In genomic region chr6:113406683-113407082, GRCm38 (mm10) we compare ENCODE assay signal across 13 mouse cellular contexts. TPM values are rescaled to one million over a fixed set of nuclear protein-coding genes. Genes with fewer than 3 reads are reported as not detected.
DNase-seq lines count a peak whose midpoint lies in the region; ATAC-seq and TF ChIP-seq lines count a peak whose summit lies in the region.
"Had no signal": no experiment of that assay in that cellular context is flagged by ENCODE, and none has a peak within 500 bp of the region (broad histone marks: within the 10 kb centered on the region; RNA-seq: fewer than 3 reads in every experiment).

No protein-coding gene starts in this region.

- 86% methylated on average over 9 of the region's 9 CpGs for WGBS in intestine, postnatal 0 days
- WGBS in intestine, embryonic 16.5 days, result 83% methylated on average over 9 of the region's 9 CpGs
- 83% methylated on average over 9 of the region's 9 CpGs for WGBS in bone marrow, adult 2 months
- WGBS in stomach, postnatal 0 days, result 75% methylated on average over 9 of the region's 9 CpGs

- no peak for DNase-seq in testis, postnatal 10 days (ENCODE audit: low spot score)
- DNase-seq in stomach, postnatal 0 days (ENCODE audit: low spot score), result no peak
- DNase-seq in adrenal gland, postnatal 14 days, result no peak
- DNase-seq: heart, postnatal 36 days; layer of hippocampus, adult 9-11 months had no signal

- 0 out of 2 replicates have a peak, but pooled peaks cover 3% of the 10 kb centered on the region for H3K4me1 ChIP-seq in intestine, postnatal 0 days (replicated peaks; ENCODE audit: control insufficient read depth, insufficient read depth, low read length)
- H3K4me1 ChIP-seq in intestine, embryonic 16.5 days (ENCODE audit: control insufficient read depth, insufficient read depth, low read length), result 0 out of 2 replicates have a peak, but pooled peaks cover 9% of the 10 kb centered on the region
- H3K4me1 ChIP-seq in testis, adult 2 months (ENCODE audit: control insufficient read depth, insufficient read depth, low read length), result no peaks in the 10 kb centered on the region
- H3K4me1 ChIP-seq in bone marrow, adult 2 months (ENCODE audit: control insufficient read depth, insufficient read depth, low read length), result no peaks in the 10 kb centered on the region
- H3K4me1 ChIP-seq in stomach, postnatal 0 days (replicated peaks; ENCODE audit: control insufficient read depth, insufficient read depth), result no peaks in the 10 kb centered on the region
- H3K4me1 ChIP-seq: stomach, embryonic 15.5 days had no signal

- H3K27me3 ChIP-seq in intestine, postnatal 0 days (replicated peaks; ENCODE audit: control insufficient read depth, insufficient read depth, low read length), result no peaks in the 10 kb centered on the region
- no peaks in the 10 kb centered on the region for H3K27me3 ChIP-seq in intestine, embryonic 16.5 days (replicated peaks; ENCODE audit: control insufficient read depth, insufficient read depth, low read length)
- H3K27me3 ChIP-seq in testis, adult 2 months (ENCODE audit: control insufficient read depth, insufficient read depth, low read length), result no peaks in the 10 kb centered on the region
- H3K27me3 ChIP-seq in stomach, postnatal 0 days (ENCODE audit: control insufficient read depth, insufficient read depth, low read length), result no peaks in the 10 kb centered on the region
- H3K27me3 ChIP-seq: embryonic facial prominence, embryonic 12.5 days; stomach, embryonic 15.5 days had no signal

- H3K4me3 ChIP-seq in intestine, postnatal 0 days (ENCODE audit: low read depth, low read length), result no peak overlapping the region
- no peak overlapping the region for H3K4me3 ChIP-seq in intestine, embryonic 16.5 days (ENCODE audit: low read length)
- H3K4me3 ChIP-seq in testis, adult 2 months (ENCODE audit: control insufficient read depth, low read depth, low read length), result no peak overlapping the region
- no peak overlapping the region for H3K4me3 ChIP-seq in bone marrow, adult 2 months (replicated peaks; ENCODE audit: control insufficient read depth, low read depth, low read length)
- H3K4me3 ChIP-seq in stomach, postnatal 0 days (ENCODE audit: low read depth, low read length), result no peak overlapping the region
- H3K4me3 ChIP-seq: embryonic facial prominence, embryonic 12.5 days; stomach, embryonic 15.5 days had no signal

- H3K9ac ChIP-seq in intestine, postnatal 0 days (ENCODE audit: low read depth, low read length), result no peak overlapping the region
- H3K9ac ChIP-seq in intestine, embryonic 16.5 days (ENCODE audit: low read depth, low read length), result no peak overlapping the region
- no peak overlapping the region for H3K9ac ChIP-seq in stomach, postnatal 0 days (ENCODE audit: low read length)
- H3K9ac ChIP-seq: embryonic facial prominence, embryonic 12.5 days; stomach, embryonic 15.5 days had no signal

- TF ChIP-seq POLR2A in testis, adult 2 months (IDR thresholded peaks at IDR 0.05; ENCODE audit: control insufficient read depth, low read depth, low read length), result no peak
- no peak for TF ChIP-seq POLR2A in bone marrow, adult 2 months (IDR thresholded peaks at IDR 0.05; ENCODE audit: borderline replicate concordance, control insufficient read depth, low read depth, low read length)

- H3K4me2 ChIP-seq in intestine, postnatal 0 days (replicated peaks; ENCODE audit: low read depth), result no peak overlapping the region
- no peak overlapping the region for H3K4me2 ChIP-seq in intestine, embryonic 16.5 days (ENCODE audit: low read depth, low read length)
- no peak overlapping the region for H3K4me2 ChIP-seq in stomach, postnatal 0 days (replicated peaks; ENCODE audit: low read depth)
- H3K4me2 ChIP-seq: embryonic facial prominence, embryonic 12.5 days; stomach, embryonic 15.5 days had no signal

- no peaks in the 10 kb centered on the region for H3K9me3 ChIP-seq in intestine, postnatal 0 days (ENCODE audit: control insufficient read depth)
- H3K9me3 ChIP-seq in intestine, embryonic 16.5 days (ENCODE audit: control insufficient read depth, low read length), result no peaks in the 10 kb centered on the region
- H3K9me3 ChIP-seq in stomach, postnatal 0 days (ENCODE audit: control insufficient read depth, low read length), result no peaks in the 10 kb centered on the region
- H3K9me3 ChIP-seq: embryonic facial prominence, embryonic 12.5 days; stomach, embryonic 15.5 days had no signal

- peaks cover 21% of the 10 kb centered on the region for H3K36me3 ChIP-seq in intestine, postnatal 0 days (ENCODE audit: control insufficient read depth, insufficient read depth)
- H3K36me3 ChIP-seq in intestine, embryonic 16.5 days (ENCODE audit: control insufficient read depth, insufficient read depth, low read length), result no peaks in the 10 kb centered on the region
- no peaks in the 10 kb centered on the region; the same call in 1 of the 2 replicates for H3K36me3 ChIP-seq in testis, adult 2 months (ENCODE audit: control insufficient read depth, insufficient read depth, low read length)
- peaks cover 3% of the 10 kb centered on the region; the same call in 1 of the 2 replicates for H3K36me3 ChIP-seq in stomach, postnatal 0 days (ENCODE audit: control insufficient read depth, insufficient read depth, low read length)
- H3K36me3 ChIP-seq: embryonic facial prominence, embryonic 12.5 days had no signal

- H3K27ac ChIP-seq in intestine, postnatal 0 days (ENCODE audit: low read depth, low read length), result no peak overlapping the region
- H3K27ac ChIP-seq in intestine, embryonic 16.5 days (ENCODE audit: low read length), result no peak overlapping the region
- H3K27ac ChIP-seq in testis, adult 2 months (ENCODE audit: control insufficient read depth, insufficient read depth, low read depth, low read length), result no peak overlapping the region
- H3K27ac ChIP-seq in bone marrow, adult 2 months (ENCODE audit: control insufficient read depth, insufficient read depth, low read depth, low read length, poor library complexity), result no peak overlapping the region
- no peak overlapping the region for H3K27ac ChIP-seq in stomach, postnatal 0 days (replicated peaks)
- H3K27ac ChIP-seq: embryonic facial prominence, embryonic 12.5 days; stomach, embryonic 15.5 days had no signal

- no peak for TF ChIP-seq EP300 in stomach, postnatal 0 days (optimal IDR thresholded peaks at IDR 0.05)

- no peak for ATAC-seq in intestine, postnatal 0 days
- ATAC-seq in intestine, embryonic 16.5 days, result no peak
- ATAC-seq in stomach, postnatal 0 days (ENCODE audit: low FRiP score, low TSS enrichment), result no peak
- no peak for ATAC-seq in activated CD4-positive, CD25-positive, alpha-beta regulatory T cell, adult 4 months
- ATAC-seq: midbrain, embryonic 16.5 days had no signal

- TF ChIP-seq CTCF in intestine, postnatal 0 days (IDR thresholded peaks at IDR 0.05; ENCODE audit: low read depth), result peak; percentile 55
- peak; percentile 47; the same call in 1 of the 2 replicates for TF ChIP-seq CTCF in testis, adult 2 months (IDR thresholded peaks at IDR 0.05; ENCODE audit: control insufficient read depth, insufficient read depth, insufficient replicate concordance, low read depth, low read length)
- peak; percentile 55 for TF ChIP-seq CTCF in bone marrow, adult 2 months (IDR thresholded peaks at IDR 0.05; ENCODE audit: control insufficient read depth, insufficient read depth, low read length)
- TF ChIP-seq CTCF in stomach, postnatal 0 days (IDR thresholded peaks at IDR 0.05; ENCODE audit: low read depth), result peak; percentile 48

RNA-seq across cellular contexts. Expression of gene Rpusd3, which starts 12.5 kb away (rescaled TPM):
- 21.5 and 23.9 TPM in 2 replicates for polyA plus RNA-seq in intestine, postnatal 0 days (2015; fragmentation: Nextera tagmentation; extraction: Ambion mirVana)
- 32.4 and 35.5 TPM in 2 replicates for polyA plus RNA-seq in intestine, embryonic 16.5 days (2015; fragmentation: Nextera tagmentation; extraction: Ambion mirVana)
- polyA plus RNA-seq in testis, adult 2 months (2012; rRNA removed), result 28.3 and 32.4 TPM in 2 replicates
- polyA plus RNA-seq in bone marrow, adult 2 months (2011; ENCODE audit: insufficient read depth, insufficient read length, low replicate concordance, missing spikeins), result 8.6 and 8.7 TPM in 2 replicates
- polyA plus RNA-seq in stomach, postnatal 0 days (2015; fragmentation: Nextera tagmentation; extraction: Ambion mirVana), result 11.8 and 12.9 TPM in 2 replicates
- 11.3 and 16.9 TPM in 2 replicates for total RNA-seq in adrenal gland, postnatal 14 days (2021)
- polyA plus RNA-seq in activated CD4-positive, CD25-positive, alpha-beta regulatory T cell, adult 4 months (2017; shearing (Covaris generic)), result 10 to 100 TPM in 1 of 2 experiments, 1 to 10 TPM in 1; 5.4 to 18.7 TPM

RNA-seq across cellular contexts. Expression of gene Ttll3, which starts 17.6 kb away (rescaled TPM):
- 1.4 and 1.6 TPM in 2 replicates for polyA plus RNA-seq in intestine, postnatal 0 days (2015; fragmentation: Nextera tagmentation; extraction: Ambion mirVana)
- 3.0 and 3.3 TPM in 2 replicates for polyA plus RNA-seq in intestine, embryonic 16.5 days (2015; fragmentation: Nextera tagmentation; extraction: Ambion mirVana)
- polyA plus RNA-seq in testis, adult 2 months (2012; rRNA removed), result 133 and 137 TPM in 2 replicates
- 11.9 and 27.7 TPM in 2 replicates for polyA plus RNA-seq in bone marrow, adult 2 months (2011; ENCODE audit: insufficient read depth, insufficient read length, low replicate concordance, missing spikeins)
- polyA plus RNA-seq in stomach, postnatal 0 days (2015; fragmentation: Nextera tagmentation; extraction: Ambion mirVana), result 1.2 TPM in 2 replicates
- 4.1 and 4.2 TPM in 2 replicates for total RNA-seq in adrenal gland, postnatal 14 days (2021)
- polyA plus RNA-seq in activated CD4-positive, CD25-positive, alpha-beta regulatory T cell, adult 4 months (2017; shearing (Covaris generic)), result 10 to 100 TPM; 10.6 to 15.3 TPM

RNA-seq across cellular contexts. Expression of gene Arpc4, which starts 28.8 kb away (rescaled TPM):
- polyA plus RNA-seq in intestine, postnatal 0 days (2015; fragmentation: Nextera tagmentation; extraction: Ambion mirVana), result 409 and 418 TPM in 2 replicates
- 449 and 456 TPM in 2 replicates for polyA plus RNA-seq in intestine, embryonic 16.5 days (2015; fragmentation: Nextera tagmentation; extraction: Ambion mirVana)
- 14.4 and 15.3 TPM in 2 replicates for polyA plus RNA-seq in testis, adult 2 months (2012; rRNA removed)
- polyA plus RNA-seq in bone marrow, adult 2 months (2011; ENCODE audit: insufficient read depth, insufficient read length, low replicate concordance, missing spikeins), result 136 and 195 TPM in 2 replicates
- 314 and 317 TPM in 2 replicates for polyA plus RNA-seq in stomach, postnatal 0 days (2015; fragmentation: Nextera tagmentation; extraction: Ambion mirVana)
- total RNA-seq in adrenal gland, postnatal 14 days (2021), result 165 and 176 TPM in 2 replicates
- polyA plus RNA-seq in activated CD4-positive, CD25-positive, alpha-beta regulatory T cell, adult 4 months (2017; shearing (Covaris generic)), result 100 to 1,000 TPM; 658 to 920 TPM

RNA-seq across cellular contexts. Expression of gene Cidec, which starts 28.9 kb away (rescaled TPM):
- 231 and 259 TPM in 2 replicates for polyA plus RNA-seq in intestine, postnatal 0 days (2015; fragmentation: Nextera tagmentation; extraction: Ambion mirVana)
- 24.4 and 35.0 TPM in 2 replicates for polyA plus RNA-seq in intestine, embryonic 16.5 days (2015; fragmentation: Nextera tagmentation; extraction: Ambion mirVana)
- 1.7 and 5.7 TPM in 2 replicates for polyA plus RNA-seq in testis, adult 2 months (2012; rRNA removed)
- polyA plus RNA-seq in bone marrow, adult 2 months (2011; ENCODE audit: insufficient read depth, insufficient read length, low replicate concordance, missing spikeins), result 3.2 TPM in 1 of 2 replicates, not detected in the other
- 31.0 and 31.2 TPM in 2 replicates for polyA plus RNA-seq in stomach, postnatal 0 days (2015; fragmentation: Nextera tagmentation; extraction: Ambion mirVana)
- 388 and 421 TPM in 2 replicates for total RNA-seq in adrenal gland, postnatal 14 days (2021)
- not detected for polyA plus RNA-seq in activated CD4-positive, CD25-positive, alpha-beta regulatory T cell, adult 4 months (2017; shearing (Covaris generic))
- polyA plus RNA-seq: embryonic facial prominence, embryonic 12.5 days; midbrain, embryonic 16.5 days had no signal

RNA-seq across cellular contexts. Expression of gene Tada3, which starts 29.0 kb away (rescaled TPM):
- polyA plus RNA-seq in intestine, postnatal 0 days (2015; fragmentation: Nextera tagmentation; extraction: Ambion mirVana), result 19.7 and 23.5 TPM in 2 replicates
- 44.4 and 45.1 TPM in 2 replicates for polyA plus RNA-seq in intestine, embryonic 16.5 days (2015; fragmentation: Nextera tagmentation; extraction: Ambion mirVana)
- 42.3 and 50.3 TPM in 2 replicates for polyA plus RNA-seq in testis, adult 2 months (2012; rRNA removed)
- 12.0 and 21.6 TPM in 2 replicates for polyA plus RNA-seq in bone marrow, adult 2 months (2011; ENCODE audit: insufficient read depth, insufficient read length, low replicate concordance, missing spikeins)
- polyA plus RNA-seq in stomach, postnatal 0 days (2015; fragmentation: Nextera tagmentation; extraction: Ambion mirVana), result 21.3 and 23.8 TPM in 2 replicates
- 34.9 and 35.5 TPM in 2 replicates for total RNA-seq in adrenal gland, postnatal 14 days (2021)
- 10 to 100 TPM; 32.8 to 49.4 TPM for polyA plus RNA-seq in activated CD4-positive, CD25-positive, alpha-beta regulatory T cell, adult 4 months (2017; shearing (Covaris generic))
